Mouse (Mus musculus) ES-Bruce4 (cell line): ENCODE results near the gene Hoxd4.

ENCODE experiments used
- CTCF ChIP-seq: IDR thresholded peaks from one replicate; pipeline ENCODE4 v1.8.1; 2011; ENCODE audit warnings: low read depth, low read length
- EP300 ChIP-seq: IDR thresholded peaks from 2 replicates; pipeline ENCODE4 v1.6.1; 2011; ENCODE audit warnings: low read depth, low read length; ENCODE audit not compliant: insufficient read depth

- TF ChIP-seq CTCF = no peak
- no peak for TF ChIP-seq EP300
These were observed 37.8 kb downstream of the Hoxd4 start for GRCm38 (mm10) chr2:74749337-74750121.
